Mouse (Mus musculus) embryonic stem cell, embryonic (primary cell): ENCODE results near the gene Arhgef33.
"Not testable (repeated sequence)": the region's sequence is repeated elsewhere in the genome, so short reads cannot be mapped to it uniquely, and the experiment has no call there.

Experiments used
- CTCF ChIA-PET, 4 experiments: fragments of 300-600 bp in 2 of 4; fragments of 350-600 bp in 2 of 4; sonication (Branson Sonifier 250); formaldehyde crosslinking; loops; one replicate each; lab custom pipeline; 2022; ENCODE audit warnings: inconsistent platforms in 2 of 4; lab: Charles Lee
- POLR2A ChIA-PET, 4 experiments: fragments of 300-600 bp in 2 of 4; fragments of 350-600 bp in 2 of 4; sonication (Branson Sonifier 250); formaldehyde crosslinking; loops; one replicate each; lab custom pipeline; 2022; ENCODE audit warnings: antibody characterized with exemption in 4 of 4, inconsistent platforms in 1 of 4; lab: Charles Lee

Arhgef33 gene

DNA sequence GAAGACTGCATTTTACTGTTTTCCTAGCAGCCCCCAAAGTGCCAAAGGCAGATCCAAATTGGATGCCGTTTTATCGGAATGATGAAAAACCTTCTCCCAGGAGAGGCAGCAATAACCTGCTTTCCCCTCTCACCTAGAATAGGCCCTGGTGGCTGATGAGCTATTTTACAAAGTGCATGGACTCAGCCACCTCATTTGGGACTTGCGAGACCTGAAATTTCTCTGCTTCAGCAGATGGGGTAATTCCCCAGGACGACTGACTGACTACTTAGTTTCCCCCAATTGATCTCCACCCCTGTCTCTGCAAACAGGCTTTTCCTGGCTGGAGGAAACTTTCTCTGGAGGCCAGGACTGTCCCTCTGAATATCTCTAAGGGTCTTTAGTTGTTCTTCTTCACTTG, 15.8 kb downstream of the Arhgef33 start:
- ChIA-PET CTCF (no interaction called here), POLR2A (interaction anchor here in 2 of 4 experiments (0.6 to 3.2 kb wide), 4 partner anchors 33 to 221 kb away, joined by 3 to 11 read pairs (median 3); partner anchors contain the start of genes Dhx57 (in 1 of the 2), Morn2 (in 1 of the 2), Srsf7 (in 1 of the 2) and Ttc39d (in 1 of the 2))

DNA sequence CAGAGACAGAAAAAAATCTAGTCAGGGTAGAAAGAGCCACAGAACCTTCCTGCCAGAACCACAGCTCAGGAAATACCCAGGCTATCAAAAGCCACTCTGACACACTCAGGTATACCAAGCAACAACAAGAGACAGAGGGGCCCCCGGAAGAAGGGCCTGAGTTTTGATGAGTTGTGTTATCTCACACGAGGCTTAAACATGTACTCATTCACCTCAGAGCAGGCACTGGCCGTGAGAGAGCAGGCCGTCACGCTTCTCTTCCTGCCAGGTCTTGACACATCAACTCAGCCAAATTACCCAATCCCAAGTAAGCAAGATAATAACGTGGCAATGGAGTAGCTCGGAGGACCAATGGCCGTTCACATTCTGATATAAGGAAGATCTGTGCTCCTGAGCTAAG, 16.5 kb downstream of the Arhgef33 start:
- CTCF ChIA-PET, result no interaction called here
- POLR2A ChIA-PET, result interaction anchor here in 2 of 4 experiments (0.9 to 3.2 kb wide), 2 partner anchors 33 to 116 kb away, joined by 3 to 11 read pairs; partner anchors contain the start of genes Dhx57 (in 1 of the 2), Morn2 (in 1 of the 2), Srsf7 (in 1 of the 2) and Ttc39d (in 1 of the 2)

GRCm38 (mm10) chr17:80324521-80324920, 17.3 kb downstream of the Arhgef33 start:
- POLR2A ChIA-PET, result interaction anchor here in 1 of 4 experiments (3.2 kb wide), 1 partner anchor 34 kb away, joined by 11 read pairs; the partner anchor contains the start of genes Dhx57 and Morn2
- CTCF ChIA-PET, result no interaction called here

DNA sequence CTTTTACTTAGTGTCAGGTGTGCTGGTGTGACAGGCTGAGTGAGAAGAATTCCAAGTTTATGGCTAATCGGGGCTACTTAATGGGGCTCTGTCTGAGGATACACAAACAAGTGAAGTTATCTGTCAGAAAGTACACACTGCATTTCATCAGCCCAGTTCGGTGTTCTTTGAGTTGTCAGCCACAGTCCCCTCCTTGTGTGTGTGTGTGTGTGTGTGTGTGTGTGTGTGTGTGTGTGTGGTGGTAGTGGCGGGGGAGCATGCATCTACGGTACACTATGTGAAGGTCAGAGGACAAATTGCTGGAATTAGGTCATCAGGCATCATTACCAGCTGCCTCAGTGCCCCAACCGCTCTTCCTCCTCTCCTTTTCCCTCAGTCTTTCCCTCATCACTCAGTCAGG, 18.2 kb downstream of the Arhgef33 start:
- CTCF ChIA-PET, result no interaction called here
- POLR2A ChIA-PET, result interaction anchor here in 2 of 4 experiments (0.7 to 3.2 kb wide), 2 partner anchors 35 to 103 kb away, joined by 3 to 11 read pairs; partner anchors contain the start of genes Dhx57 (in 1 of the 2) and Morn2 (in 1 of the 2)

DNA sequence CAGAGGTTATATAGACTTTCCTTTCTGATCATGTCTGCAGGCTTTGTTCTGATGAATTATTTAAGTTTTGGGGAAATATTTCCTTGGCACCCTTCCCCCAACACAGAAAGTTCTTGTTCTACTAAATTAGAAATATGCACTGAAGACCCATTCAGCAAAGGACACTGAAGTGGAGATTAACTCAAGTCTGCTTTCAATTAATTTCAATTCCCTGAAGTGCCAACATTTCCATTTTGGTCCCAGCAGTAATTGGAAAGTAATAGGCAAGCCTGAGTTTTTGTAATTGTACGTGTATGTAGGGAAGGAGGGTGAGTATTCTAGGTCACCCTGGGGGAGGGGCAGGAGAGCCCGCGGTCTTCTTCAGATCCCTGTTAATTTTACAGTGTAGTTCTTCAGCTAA, 19.2 kb downstream of the Arhgef33 start:
- POLR2A ChIA-PET, result no interaction called here
- CTCF ChIA-PET, result no interaction called here

- CTCF ChIA-PET, result no interaction called here
- POLR2A ChIA-PET, result interaction anchor here in 2 of 4 experiments (1.1 to 1.4 kb wide), 2 partner anchors 12 to 125 kb away, joined by 3 to 4 read pairs; partner anchors contain the start of genes Srsf7 (in 1 of the 2) and Ttc39d (in 1 of the 2)
These were observed 25.2 kb downstream of the Arhgef33 start for GRCm38 (mm10) chr17:80332386-80332785.

DNA sequence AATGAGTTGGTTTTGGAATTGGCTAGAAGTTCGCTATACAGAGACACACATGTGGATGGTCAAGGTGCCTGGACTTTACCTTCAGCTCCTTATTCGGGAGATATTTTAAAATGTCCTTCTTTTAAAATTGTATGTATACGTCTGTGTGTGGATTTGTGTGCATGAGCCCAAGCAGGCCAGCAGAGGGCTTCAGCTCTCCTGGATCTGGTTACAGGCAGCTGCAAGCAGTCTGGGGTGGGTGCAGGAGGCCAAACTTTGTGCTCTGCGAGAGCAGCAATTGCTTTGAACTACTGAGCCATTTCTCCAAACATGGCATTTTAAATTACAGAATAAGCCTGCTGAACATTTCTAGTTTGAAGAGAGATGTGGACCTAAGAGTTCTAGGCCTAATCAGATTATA, 38.1 kb downstream of the Arhgef33 start:
- CTCF ChIA-PET, result interaction anchor here (0.6 to 1.2 kb wide), 7 partner anchors 55 to 227 kb away, joined by 3 to 10 read pairs (median 5); partner anchors contain the start of genes Dhx57 (in 1 of the 4) and Morn2 (in 1 of the 4)

GRCm38 (mm10) chr17:80346591-80347125, 39.5 kb downstream of the Arhgef33 start:
- ChIA-PET POLR2A (interaction anchor here in 3 of 4 experiments (0.6 to 1.3 kb wide), 15 partner anchors 9 to 1231 kb away, joined by 3 to 8 read pairs (median 3); partner anchors contain the start of genes Gm10190 (in 2 of the 3), Arhgef33 (in 1 of the 3), Morn2 (in 1 of the 3) and Srsf7 (in 1 of the 3)), CTCF (interaction anchor here (0.6 to 1.3 kb wide), 6 partner anchors 56 to 649 kb away, joined by 3 to 8 read pairs (median 4); partner anchors contain the start of genes Dhx57 (in 1 of the 4) and Morn2 (in 1 of the 4))

More for the DNA sequence above, 38.1 kb downstream of the Arhgef33 start:
- POLR2A ChIA-PET, result interaction anchor here in 3 of 4 experiments (0.6 to 1.8 kb wide), 6 partner anchors 27 to 138 kb away, joined by 3 to 9 read pairs (median 3); partner anchors contain the start of genes Ttc39d (in 3 of the 3) and Srsf7 (in 2 of the 3)

DNA sequence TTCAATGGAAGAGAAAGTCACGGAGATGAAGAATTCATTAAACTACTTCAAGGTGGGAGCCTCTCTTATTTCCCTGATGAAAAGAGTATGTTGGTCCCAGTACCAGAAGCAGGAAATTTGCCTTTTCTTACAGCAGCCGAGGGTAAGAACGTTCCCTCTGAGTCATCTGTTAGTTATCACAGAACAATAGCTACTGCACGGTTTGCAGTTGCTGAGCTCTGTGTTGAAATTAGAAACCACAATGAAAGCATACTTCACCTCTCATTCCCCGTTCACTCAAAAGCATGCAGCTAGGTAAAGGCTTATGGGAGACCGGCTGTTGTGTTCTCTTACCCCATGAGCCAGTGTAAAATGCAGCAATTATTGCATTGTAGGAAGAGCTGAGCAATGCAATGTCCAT, 40.0 kb downstream of the Arhgef33 start:
- ChIA-PET POLR2A (interaction anchor here in 3 of 4 experiments (0.8 to 1.4 kb wide), 13 partner anchors 8 to 217 kb away, joined by 3 to 8 read pairs (median 3); partner anchors contain the start of genes Gm10190 (in 2 of the 3), Srsf7 (in 2 of the 3), Ttc39d (in 2 of the 3) and Arhgef33 (in 1 of the 3)), CTCF (interaction anchor here in 3 of 4 experiments (0.8 to 1.3 kb wide), 3 partner anchors 57 to 212 kb away, joined by 4 to 8 read pairs (median 5); partner anchors contain the start of genes Dhx57 (in 1 of the 3) and Morn2 (in 1 of the 3))

DNA sequence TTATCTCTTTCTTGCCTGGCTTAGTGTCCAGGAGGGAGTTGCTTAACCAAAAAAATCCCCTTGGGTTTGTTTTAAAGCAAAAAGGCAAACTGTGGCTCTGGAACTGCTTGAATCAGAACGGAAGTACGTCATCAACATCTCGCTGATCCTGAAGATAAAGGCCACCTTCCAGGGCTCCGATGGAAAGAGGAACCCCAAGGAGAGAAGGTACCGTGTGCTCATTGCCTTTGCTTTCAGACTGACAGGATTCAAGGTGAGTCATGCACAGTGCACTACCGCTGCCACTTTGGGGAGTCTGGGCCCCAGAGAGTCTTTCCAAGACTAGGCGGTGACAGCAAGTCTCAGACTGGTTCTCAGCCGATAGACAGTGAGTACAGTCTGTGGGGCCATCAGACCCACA, 53.0 kb downstream of the Arhgef33 start:
- ChIA-PET POLR2A (interaction anchor here in 1 of 4 experiments (0.7 to 0.8 kb wide), 2 partner anchors 236 to 613 kb away, joined by 4 read pairs; no protein-coding TSS in a partner anchor), CTCF (no interaction called here)

DNA sequence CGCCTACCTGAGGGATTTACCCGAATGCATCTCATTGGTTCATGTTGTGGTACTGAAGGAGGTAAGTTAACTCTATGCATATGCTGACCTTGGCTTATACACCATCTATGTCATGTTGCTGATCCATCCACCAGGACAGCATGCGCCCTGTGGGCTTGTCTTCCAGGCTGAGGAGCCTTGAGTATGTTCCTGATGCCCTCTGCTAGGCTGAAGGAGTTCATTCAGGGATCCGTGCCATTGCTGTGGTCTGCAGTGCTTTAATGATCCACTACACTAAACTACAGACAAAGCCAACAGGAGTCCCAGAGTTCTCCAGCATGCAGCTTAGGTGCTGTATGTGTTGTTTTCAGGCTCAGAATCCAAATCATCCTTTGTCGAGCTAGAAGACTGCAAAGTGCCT, 60.1 kb downstream of the Arhgef33 start:
- CTCF ChIA-PET, result no interaction called here
- POLR2A ChIA-PET, result no interaction called here

GRCm38 (mm10) chr17:80368606-80369005, 61.4 kb downstream of the Arhgef33 start:
- CTCF ChIA-PET, result interaction anchor here in 1 of 4 experiments (0.6 kb wide), 1 partner anchor 73 kb away, joined by 3 read pairs; no protein-coding TSS in a partner anchor
- POLR2A ChIA-PET, result interaction anchor here in 2 of 4 experiments (1.6 to 2.3 kb wide), 2 partner anchors 17 to 114 kb away, joined by 3 to 5 read pairs; no protein-coding TSS in a partner anchor

GRCm38 (mm10) chr17:80372989-80373725, 66.0 kb downstream of the Arhgef33 start, which contains the start of gene Gm10190:
Gm10190 (minus strand) TSS chr17:80373541.
- CTCF ChIA-PET, result interaction anchor here in 3 of 4 experiments (0.6 to 1.8 kb wide), 4 partner anchors 28 to 191 kb away, joined by 3 to 4 read pairs (median 3); no protein-coding TSS in a partner anchor
- POLR2A ChIA-PET, result interaction anchor here (0.6 to 3.8 kb wide), 32 partner anchors 10 to 510 kb away, joined by 3 to 22 read pairs (median 4); partner anchors contain the start of genes Dhx57 (in 3 of the 4), Morn2 (in 2 of the 4), Srsf7 (in 2 of the 4) and Ttc39d (in 2 of the 4)

DNA sequence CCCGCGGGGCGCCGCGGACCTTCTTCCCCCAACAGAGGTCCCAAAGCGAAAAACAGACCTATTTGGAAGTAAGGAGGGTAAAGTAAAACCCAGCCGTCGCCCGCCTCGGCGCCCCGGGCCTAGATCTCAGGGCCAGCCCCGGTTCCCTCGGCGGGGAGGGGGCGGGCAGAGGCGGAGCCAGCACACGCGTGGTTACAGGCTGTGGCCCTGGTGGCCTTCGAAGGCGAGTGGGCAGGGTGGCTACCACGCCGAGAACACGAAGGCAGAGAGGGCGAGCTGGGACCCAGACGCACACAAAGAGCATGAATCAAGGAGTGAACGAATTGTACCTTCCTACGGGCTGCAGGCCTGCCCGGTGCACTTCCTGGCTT, 66.5 kb downstream of the Arhgef33 start:
- CTCF ChIA-PET, result no interaction called here

DNA sequence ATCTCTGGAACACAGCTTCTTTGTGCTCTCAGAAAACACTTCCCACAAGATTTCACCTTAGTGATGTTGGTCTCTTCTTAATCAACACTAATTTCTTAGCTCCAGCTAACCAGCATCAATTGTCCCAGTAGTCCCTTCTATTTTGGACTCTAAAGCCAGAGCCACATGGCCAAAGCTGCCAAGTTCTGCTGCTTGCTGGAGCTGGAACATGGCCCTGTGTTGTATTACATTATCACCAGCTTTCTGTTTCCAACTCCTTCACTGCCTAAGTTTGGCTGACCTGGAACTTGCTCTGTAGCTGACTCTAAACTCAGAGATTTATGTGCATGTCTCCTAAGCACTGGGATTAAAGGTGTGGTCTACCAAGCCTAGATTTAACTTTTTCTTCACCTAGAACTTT, 71.2 kb downstream of the Arhgef33 start:
- POLR2A ChIA-PET, result not testable (repeated sequence)
- CTCF ChIA-PET, result interaction anchor here in 1 of 4 experiments (0.6 kb wide), 1 partner anchor 215 kb away, joined by 5 read pairs; no protein-coding TSS in a partner anchor

More for the DNA sequence above, 66.5 kb downstream of the Arhgef33 start:
- POLR2A ChIA-PET, result interaction anchor here (0.6 to 3.8 kb wide), 23 partner anchors 10 to 511 kb away, joined by 3 to 22 read pairs (median 4); partner anchors contain the start of genes Srsf7 (in 2 of the 4), Ttc39d (in 2 of the 4), Dhx57 (in 1 of the 4) and Morn2 (in 1 of the 4)

DNA sequence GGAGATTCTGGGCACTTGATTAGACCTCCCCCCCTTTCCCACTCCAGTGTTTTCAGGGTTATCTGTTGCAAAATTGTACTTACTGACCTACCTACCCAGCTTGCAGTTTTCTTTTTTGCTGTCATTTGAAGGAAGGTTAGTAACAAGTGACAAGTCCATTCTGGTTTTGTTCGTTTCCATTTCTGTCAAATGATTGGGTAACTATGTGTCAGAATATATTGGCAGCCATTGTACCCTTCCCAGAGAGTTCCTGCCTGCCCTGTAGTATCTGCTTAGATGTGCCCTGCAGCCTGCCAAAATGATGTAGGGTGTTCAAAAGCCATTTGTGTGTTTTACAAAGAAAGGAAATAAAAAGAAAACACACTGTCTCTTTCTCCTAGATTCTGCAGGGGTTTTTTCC, 78.5 kb downstream of the Arhgef33 start:
- POLR2A ChIA-PET, result interaction anchor here in 1 of 4 experiments (1.9 kb wide), 1 partner anchor 17 kb away, joined by 5 read pairs; no protein-coding TSS in a partner anchor
- CTCF ChIA-PET, result no interaction called here

- POLR2A ChIA-PET, result interaction anchor here in 3 of 4 experiments (0.7 to 1.6 kb wide), 9 partner anchors 16 to 183 kb away, joined by 3 to 5 read pairs (median 3); partner anchors contain the start of genes Srsf7 (in 2 of the 3), Ttc39d (in 2 of the 3), Gemin6 (in 1 of the 3) and Morn2 (in 1 of the 3)
- CTCF ChIA-PET, result interaction anchor here in 2 of 4 experiments (0.5 to 1.0 kb wide), 3 partner anchors 170 to 195 kb away, joined by 3 read pairs; no protein-coding TSS in a partner anchor
These were observed 82.8 kb downstream of the Arhgef33 start for GRCm38 (mm10) chr17:80390024-80390423.
